Mouse (Mus musculus) heart, adult 2 months (tissue): ENCODE results near the gene Olfr469. TPM values are rescaled to one million over a fixed set of nuclear protein-coding genes. Genes with fewer than 3 reads are reported as not detected.

Experiments
- DNase-seq, 2 experiments: peaks; one replicate each; pipeline ENCODE4 v3.0.0; 2021
- H3K27ac ChIP-seq: fragments of 200-600 bp; 2 replicates; pipeline ENCODE4 v1.8.1; 2022
- H3K27me3 ChIP-seq: fragments of 200-500 bp; 2 replicates; pipeline ENCODE4 v1.6.1; 2012; ENCODE audit warnings: mild to moderate bottlenecking, low read length, inconsistent platforms, mixed read lengths; ENCODE audit not compliant: control insufficient read depth, insufficient read depth
- H3K36me3 ChIP-seq: fragments of 200-500 bp; 2 replicates; pipeline ENCODE4 v1.6.1; 2012; ENCODE audit warnings: low read length, inconsistent platforms; ENCODE audit not compliant: control insufficient read depth, insufficient read depth
- H3K4me1 ChIP-seq: fragments of 200-500 bp; 2 replicates; pipeline ENCODE4 v1.6.1; 2011; ENCODE audit warnings: low read length; ENCODE audit not compliant: control insufficient read depth, insufficient read depth
- H3K4me3 ChIP-seq: fragments of 200-600 bp; 2 replicates; pipeline ENCODE4 v1.8.1; 2022
- H3K79me2 ChIP-seq: fragments of 200-500 bp; replicated peaks from 2 replicates; pipeline ENCODE4 v1.6.1; 2012; ENCODE audit warnings: mild to moderate bottlenecking, inconsistent platforms, low read length, moderate library complexity, mixed read lengths; ENCODE audit not compliant: control insufficient read depth, insufficient read depth
- H3K9ac ChIP-seq: fragments of 200-500 bp; 2 replicates; pipeline ENCODE4 v1.6.1; 2012; ENCODE audit warnings: low read depth, mild to moderate bottlenecking, control low read depth, inconsistent platforms, low read length, mixed read lengths
- CTCF ChIP-seq: fragments of 200-600 bp; IDR thresholded peaks from 2 replicates; pipeline ENCODE4 v1.8.1; 2022; ENCODE audit warnings: antibody characterized with exemption, mild to moderate bottlenecking, moderate library complexity
- EP300 ChIP-seq: fragments of 200-500 bp; IDR thresholded peaks from 2 replicates; pipeline ENCODE4 v1.6.1; 2011; ENCODE audit warnings: low read depth, low read length, control low read depth; ENCODE audit not compliant: insufficient read depth
- POLR2A ChIP-seq: fragments of 200-500 bp; IDR thresholded peaks from 2 replicates; pipeline ENCODE4 v1.6.1; 2011; ENCODE audit warnings: mild to moderate bottlenecking, low read depth, low read length, control low read depth; ENCODE audit not compliant: insufficient read depth
- WGBS: fragments of 180-500 bp; shearing (Covaris S2); methylation state at CpG from one replicate; pipeline ENCODE4 v1.1.7; 2018; 5-methylcytosine and 5-hydroxymethylcytosine counted together
- intact Hi-C: fragments of 180-260 bp; cut with DNase I; formaldehyde crosslinking; loops from one replicate; pipeline ENCODE4 v1.15.1; 2025
- polyA plus RNA-seq: library from polyadenylated mRNA; depleted of rRNA; stranded (reverse); fragments of >200 nt; gene quantifications from 2 replicates; pipeline ENCODE4 v1.2.3, GENCODE M21; 2012; rRNA removed
- total RNA-seq, 2 experiments: library from RNA; stranded (reverse); gene quantifications; 2 replicates each; pipeline ENCODE4 v1.2.3; 2021

Olfr469 gene
- total and polyA plus RNA-seq, 3 experiments: not detected

- no peaks in the 10 kb centered on the region for H3K4me1 ChIP-seq
- no peak within 1 kb of the TSS for H3K4me3 ChIP-seq
- TF ChIP-seq EP300 (no peak), CTCF (no peak), POLR2A (no peak)
- intact Hi-C loops: no loop called here
- DNase-seq: no peak
- no peaks in the 10 kb centered on the region for H3K79me2 ChIP-seq
- no peaks in the 10 kb centered on the region for H3K36me3 ChIP-seq
- WGBS: 69% methylated on average over 2 of the region's 2 CpGs
- H3K9ac ChIP-seq: no peak within 1 kb of the TSS
- H3K27ac ChIP-seq: no peak within 1 kb of the TSS
- no peaks in the 10 kb centered on the region for H3K27me3 ChIP-seq
Measured at GRCm38 (mm10) chr7:107801108-107801507, 24.2 kb downstream of the Olfr469 start, which contains the start of gene Ovch2. Gene Ovch2, minus strand, starts transcription at chr7:107801208.

DNA sequence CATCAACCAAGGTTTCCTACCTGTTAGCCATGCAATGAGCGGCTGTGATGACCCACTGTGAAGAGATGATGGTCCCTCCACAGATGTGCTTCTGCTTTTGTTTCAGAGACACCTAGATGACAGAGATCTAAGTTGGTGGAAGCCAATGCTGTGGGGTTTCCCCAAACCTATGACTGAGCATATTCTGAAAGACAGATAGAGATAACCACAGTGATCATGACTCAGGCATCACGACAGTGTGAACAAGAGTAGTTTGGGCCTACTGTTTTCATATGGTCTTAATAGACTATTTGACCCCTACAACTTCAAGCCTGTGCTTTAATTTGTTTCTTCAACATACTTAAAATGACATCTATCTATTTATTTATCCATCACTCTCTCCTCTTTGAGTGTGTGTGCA is 28.8 kb downstream of the Olfr469 start:
- Histone ChIP-seq H3K4me3 (no peak overlapping the region), H3K27ac (no peak overlapping the region), H3K79me2 (no peaks in the 10 kb centered on the region), H3K36me3 (no peaks in the 10 kb centered on the region), H3K27me3 (no peaks in the 10 kb centered on the region), H3K4me1 (no peaks in the 10 kb centered on the region), H3K9ac (no peak overlapping the region)
- TF ChIP-seq POLR2A: no peak
- no peak for TF ChIP-seq CTCF
- no peak for TF ChIP-seq EP300
- no peak for DNase-seq
- WGBS: 70% methylated on average over 2 of the region's 2 CpGs
- intact Hi-C loops: no loop called here

DNA sequence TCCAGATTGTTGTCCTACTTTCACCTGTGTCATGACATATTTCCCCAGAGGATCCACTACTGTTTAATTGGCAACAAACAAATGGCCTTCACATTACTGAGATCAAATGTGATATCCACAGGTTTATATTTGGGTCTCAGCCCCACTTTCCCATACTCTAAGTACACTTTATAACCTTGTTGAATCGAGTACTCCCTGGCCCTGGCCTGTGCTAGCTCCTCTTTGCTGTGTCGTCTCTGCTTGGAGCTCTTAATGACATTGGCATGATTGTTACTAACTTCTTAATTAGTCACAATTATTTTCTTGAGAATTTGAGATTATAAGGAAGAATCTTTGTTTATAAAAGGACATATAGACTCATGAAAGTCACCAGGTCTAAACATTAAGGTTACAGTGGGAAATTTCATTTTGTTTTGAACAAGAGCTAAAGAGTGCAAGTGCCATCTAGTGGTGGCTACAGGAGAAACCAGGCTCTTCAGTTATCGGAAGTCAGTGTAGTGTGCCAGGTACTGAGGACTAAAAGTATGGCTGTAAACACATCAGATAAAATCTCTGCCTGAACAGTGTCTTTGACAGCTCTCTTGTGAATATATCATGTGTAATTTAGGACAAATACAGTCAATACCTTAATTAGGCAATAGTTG is 37.2 kb downstream of the Olfr469 start:
- H3K79me2 ChIP-seq: no peaks in the 10 kb centered on the region
- intact Hi-C loops: no loop called here
- no peak for DNase-seq
- no peaks in the 10 kb centered on the region for H3K4me1 ChIP-seq
- H3K27me3 ChIP-seq: no peaks in the 10 kb centered on the region
- H3K9ac ChIP-seq: no peak overlapping the region
- TF ChIP-seq CTCF (peak; percentile 78), EP300 (no peak), POLR2A (no peak)
- H3K4me3 ChIP-seq: no peak overlapping the region
- no peak overlapping the region for H3K27ac ChIP-seq
- no peaks in the 10 kb centered on the region for H3K36me3 ChIP-seq
- WGBS: 54% methylated on average over 3 of the region's 3 CpGs

- Histone ChIP-seq H3K79me2 (no peaks in the 10 kb centered on the region), H3K4me1 (no peaks in the 10 kb centered on the region), H3K27me3 (no peaks in the 10 kb centered on the region), H3K9ac (no peak overlapping the region), H3K27ac (no peak overlapping the region), H3K4me3 (no peak overlapping the region), H3K36me3 (no peaks in the 10 kb centered on the region)
- WGBS: 42% methylated on average over 4 of the region's 4 CpGs
- intact Hi-C loops: loop anchor here (2.0 kb wide), 1 partner anchor 31 kb away; no protein-coding TSS in a partner anchor
- TF ChIP-seq CTCF (peak; percentile 83), POLR2A (no peak)
- no peak for DNase-seq
Measured at GRCm38 (mm10) chr7:107779611-107780010, 45.7 kb downstream of the Olfr469 start.

- intact Hi-C loops: loop anchor here (2.0 kb wide), 1 partner anchor 29 kb away; no protein-coding TSS in a partner anchor
- Histone ChIP-seq H3K27me3 (no peaks in the 10 kb centered on the region), H3K79me2 (no peaks in the 10 kb centered on the region), H3K4me3 (no peak overlapping the region), H3K4me1 (no peaks in the 10 kb centered on the region), H3K9ac (no peak overlapping the region), H3K36me3 (no peaks in the 10 kb centered on the region), H3K27ac (no peak overlapping the region)
- WGBS: 40% methylated on average over 1 of the region's 1 CpGs
- TF ChIP-seq CTCF: no peak
- no peak for TF ChIP-seq POLR2A
- TF ChIP-seq EP300: no peak
- DNase-seq: no peak
Measured at GRCm38 (mm10) chr7:107778216-107778615, 47.1 kb downstream of the Olfr469 start.

GRCm38 (mm10) chr7:107770812-107771211 is 54.5 kb downstream of the Olfr469 start:
- TF ChIP-seq EP300 (no peak), CTCF (no peak), POLR2A (no peak)
- Histone ChIP-seq H3K27ac (no peak overlapping the region), H3K79me2 (no peaks in the 10 kb centered on the region), H3K9ac (no peak overlapping the region), H3K27me3 (no peaks in the 10 kb centered on the region), H3K36me3 (no peaks in the 10 kb centered on the region), H3K4me3 (no peak overlapping the region), H3K4me1 (no peaks in the 10 kb centered on the region)
- intact Hi-C loops: no loop called here
- DNase-seq: no peak
- 54% methylated on average over 6 of the region's 6 CpGs for WGBS

Other genes starting within 250 kb of the Olfr469 start
- 10 to 100 TPM; 19.9 to 20.1 TPM for gene Ppfibp2, start 230.3 kb downstream of the Olfr469 start, total RNA-seq
- gene Ppfibp2, start 230.3 kb downstream of the Olfr469 start, polyA plus RNA-seq: 17.4 and 21.8 TPM in 2 replicates
- gene 5330417H12Rik, start 200.4 kb downstream of the Olfr469 start, total RNA-seq: not detected
- gene 5330417H12Rik, start 200.4 kb downstream of the Olfr469 start, polyA plus RNA-seq: not detected in 2 replicates
- not detected for gene Cyb5r2, start 67.5 kb downstream of the Olfr469 start, total RNA-seq
- gene Cyb5r2, start 67.5 kb downstream of the Olfr469 start, polyA plus RNA-seq: 0.08 TPM in 1 of 2 replicates, not detected in the other
- not detected for gene Ovch2, start 24.3 kb downstream of the Olfr469 start, total RNA-seq
- gene Ovch2, start 24.3 kb downstream of the Olfr469 start, polyA plus RNA-seq: not detected in 2 replicates
- not detected for gene Olfr467, start 13.3 kb downstream of the Olfr469 start, total RNA-seq
- not detected in 2 replicates for gene Olfr467, start 13.3 kb downstream of the Olfr469 start, polyA plus RNA-seq
- gene Olfr470, start 21.9 kb upstream of the Olfr469 start, total RNA-seq: not detected
- not detected in 2 replicates for gene Olfr470, start 21.9 kb upstream of the Olfr469 start, polyA plus RNA-seq
- gene Olfr472, start 72.4 kb upstream of the Olfr469 start, total RNA-seq: not detected
- not detected in 2 replicates for gene Olfr472, start 72.4 kb upstream of the Olfr469 start, polyA plus RNA-seq
- not detected for gene Olfr473, start 104.9 kb upstream of the Olfr469 start, total RNA-seq
- not detected in 2 replicates for gene Olfr473, start 104.9 kb upstream of the Olfr469 start, polyA plus RNA-seq
- not detected for gene Olfr474, start 129.1 kb upstream of the Olfr469 start, total RNA-seq
- not detected in 2 replicates for gene Olfr474, start 129.1 kb upstream of the Olfr469 start, polyA plus RNA-seq
- not detected for gene Olfr476, start 139.3 kb upstream of the Olfr469 start, total RNA-seq
- gene Olfr476, start 139.3 kb upstream of the Olfr469 start, polyA plus RNA-seq: not detected in 2 replicates
- gene Olfr477, start 161.2 kb upstream of the Olfr469 start, total RNA-seq: not detected
- not detected in 2 replicates for gene Olfr477, start 161.2 kb upstream of the Olfr469 start, polyA plus RNA-seq
- gene Olfr478, start 208.4 kb upstream of the Olfr469 start, total RNA-seq: not detected
- gene Olfr478, start 208.4 kb upstream of the Olfr469 start, polyA plus RNA-seq: not detected in 2 replicates
- not detected for gene Olfr479, start 225.2 kb upstream of the Olfr469 start, total RNA-seq
- gene Olfr479, start 225.2 kb upstream of the Olfr469 start, polyA plus RNA-seq: not detected in 2 replicates
- gene Olfr480, start 241.8 kb upstream of the Olfr469 start, total RNA-seq: not detected
- gene Olfr480, start 241.8 kb upstream of the Olfr469 start, polyA plus RNA-seq: not detected in 2 replicates